8 mouse cellular contexts compared by ENCODE assay signal in the genomic region with DNA sequence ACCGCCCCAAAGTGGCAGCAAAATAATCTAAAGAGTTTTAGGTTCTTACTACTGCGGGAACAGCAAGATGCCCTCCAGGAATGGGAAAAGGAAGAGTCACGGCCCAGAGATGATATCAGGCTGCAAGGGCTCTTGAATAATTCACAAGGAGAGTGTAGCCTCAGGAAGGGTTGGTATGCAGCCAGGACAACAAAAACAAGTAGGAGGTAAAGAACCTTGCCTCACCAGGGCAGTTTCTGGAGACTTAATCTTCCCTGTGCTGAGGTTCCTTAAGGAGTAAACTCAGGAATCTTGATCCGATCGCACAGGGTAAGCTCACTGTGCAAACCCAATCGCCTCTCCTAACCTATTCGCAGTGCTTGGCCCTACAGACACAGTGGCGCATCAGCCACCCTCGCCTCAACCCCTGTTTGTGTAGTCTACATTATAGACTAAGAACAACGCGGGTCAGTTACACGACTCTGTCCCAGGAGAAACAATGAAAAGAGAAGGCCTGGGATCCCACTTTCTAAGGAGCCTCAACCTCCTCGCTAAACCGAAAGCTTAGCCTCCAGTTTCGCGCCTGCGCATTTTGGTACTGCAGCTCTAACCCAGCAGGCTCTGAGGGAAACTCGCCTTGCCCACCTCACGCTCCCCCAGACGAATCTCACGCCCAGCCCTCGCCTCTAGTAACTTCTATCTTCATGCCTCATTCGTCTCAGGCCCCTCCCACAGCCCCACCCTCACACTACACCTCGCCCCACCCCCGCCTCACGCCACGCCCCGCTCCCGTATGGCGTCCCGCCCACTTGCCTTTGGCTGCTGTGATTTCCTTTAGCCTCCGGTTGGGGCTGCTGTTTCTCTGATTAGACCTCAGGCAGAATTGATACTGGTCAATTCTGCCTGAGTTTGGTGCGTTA. TPM values are rescaled to one million over a fixed set of nuclear protein-coding genes. Genes with fewer than 3 reads are reported as not detected.
DNase-seq lines count a peak whose midpoint lies in the region; ATAC-seq lines count a peak whose summit lies in the region.

No protein-coding gene starts in this region.

- intact Hi-C loops in left cerebral cortex, postnatal 14 days (cut with DNase I): no loop called here

- DNase-seq in adipocyte (ENCODE audit: low spot score): peak; percentile 95
- DNase-seq in embryo, embryonic 10 days (ENCODE audit: low spot score): peak; percentile 96
- peak; percentile 94 for DNase-seq in gastrocnemius, postnatal 10 days
- DNase-seq in left cerebral cortex, postnatal 14 days (ENCODE audit: low spot score in 2 of 2): peak; percentile 83 to 90
- DNase-seq in mesoderm, embryonic 11.5 days (ENCODE audit: low read depth, low spot score): peak; percentile 95
- peak; percentile 84 to 87 for DNase-seq in right cerebral cortex, postnatal 36 days (ENCODE audit: low spot score in 2 of 2)
- peak; percentile 97 for DNase-seq in yolk sac, embryonic 10.5 days (ENCODE audit: low spot score)

- ATAC-seq in inflammation-experienced regulatory T-cells, adult 6 months: peak; percentile 92

RNA-seq across cellular contexts. Expression of a gene that starts 6.5 kb away (rescaled TPM):
- total RNA-seq in gastrocnemius, postnatal 10 days (2021): 10 to 100 TPM; 20.6 to 24.5 TPM
- 10 to 100 TPM; 63.7 to 86.1 (median 85.1) TPM for polyA plus RNA-seq in inflammation-experienced regulatory T-cells, adult 6 months (2017; shearing (Covaris generic))
- total RNA-seq in left cerebral cortex, postnatal 14 days (2021): 10 to 100 TPM; 63.4 to 66.7 TPM

RNA-seq across cellular contexts. Expression of a gene that starts 13.3 kb away (rescaled TPM):
- total RNA-seq in gastrocnemius, postnatal 10 days (2021): 10 to 100 TPM; 11.1 to 12.9 TPM
- polyA plus RNA-seq in inflammation-experienced regulatory T-cells, adult 6 months (2017; shearing (Covaris generic)): 100 to 1,000 TPM; 132 to 223 (median 213) TPM
- 10 to 100 TPM; 73.5 to 77.2 TPM for total RNA-seq in left cerebral cortex, postnatal 14 days (2021)

RNA-seq across cellular contexts. Expression of a gene that starts 18.8 kb away (rescaled TPM):
- 10 to 100 TPM; 46.2 to 61.5 TPM for total RNA-seq in gastrocnemius, postnatal 10 days (2021)
- polyA plus RNA-seq in inflammation-experienced regulatory T-cells, adult 6 months (2017; shearing (Covaris generic)): 1 to 10 TPM in 2 of 3 experiments, under 1 TPM in 1; 0.48 to 3.3 (median 2.7) TPM
- total RNA-seq in left cerebral cortex, postnatal 14 days (2021): 10 to 100 TPM; 23.5 to 27.0 TPM

RNA-seq across cellular contexts. Expression of a gene that starts 19.0 kb away (rescaled TPM):
- 10 to 100 TPM; 36.7 to 40.0 TPM for total RNA-seq in gastrocnemius, postnatal 10 days (2021)
- 100 to 1,000 TPM; 168 to 216 (median 185) TPM for polyA plus RNA-seq in inflammation-experienced regulatory T-cells, adult 6 months (2017; shearing (Covaris generic))
- 10 to 100 TPM; 77.0 to 79.2 TPM for total RNA-seq in left cerebral cortex, postnatal 14 days (2021)

RNA-seq across cellular contexts. Expression of a gene that starts 30.7 kb away (rescaled TPM):
- 10 to 100 TPM; 55.2 to 57.3 TPM for total RNA-seq in gastrocnemius, postnatal 10 days (2021)
- 100 to 1,000 TPM in 1 of 3 experiments, 10 to 100 TPM in 2; 77.7 to 112 (median 94.3) TPM for polyA plus RNA-seq in inflammation-experienced regulatory T-cells, adult 6 months (2017; shearing (Covaris generic))
- total RNA-seq in left cerebral cortex, postnatal 14 days (2021): 100 to 1,000 TPM in 1 of 2 experiments, 10 to 100 TPM in 1; 96.9 to 107 TPM

Comparison
In these comparisons a context has a peak if more than half of its experiments do, and no peak if none do; other contexts are left out.
1. Peak in every context shown above with its lines: DNase-seq and ATAC-seq.
2. RNA of a gene that starts 13.3 kb away (total RNA-seq): 73.5 to 77.2 TPM in left cerebral cortex, postnatal 14 days; 11.1 to 12.9 TPM in gastrocnemius, postnatal 10 days; every median in the first group is over 4 times any median in the second.